Mouse (Mus musculus) layer of hippocampus, adult 2 months (tissue): ENCODE results near the gene Ankrd49. TPM values are rescaled to one million over a fixed set of nuclear protein-coding genes. Genes with fewer than 3 reads are reported as not detected.

Source experiments
- DNase-seq, 2 experiments: peaks; one replicate each; pipeline ENCODE4 v3.0.0; 2022; ENCODE audit warnings: low spot score in 2 of 2
- H3K27ac ChIP-seq: fragments of 200-600 bp; 2 replicates; pipeline ENCODE4 v1.8.1; 2022
- H3K4me3 ChIP-seq: fragments of 200-600 bp; 2 replicates; pipeline ENCODE4 v1.8.1; 2022; ENCODE audit warnings: mild to moderate bottlenecking
- CTCF ChIP-seq: fragments of 200-600 bp; conservative IDR thresholded peaks from 2 replicates; pipeline ENCODE4 v1.8.1; 2022; ENCODE audit warnings: antibody characterized with exemption, mild to moderate bottlenecking, moderate library complexity
- long read RNA-seq, 2 experiments: library from polyadenylated mRNA; stranded (forward); transcript quantifications; one replicate each; pipeline ENCODE4 v2.0.0; 2021; ENCODE audit warnings: borderline mapping rate in 2 of 2
- total RNA-seq, 2 experiments: library from RNA; stranded (reverse); gene quantifications; 2 replicates each; pipeline ENCODE4 v1.2.3; 2021

Gene Ankrd49
- total RNA-seq, result 10 to 100 TPM; 13.6 to 17.0 TPM
- long read RNA-seq, experiment 1, partial matches to known transcripts, result 0 of 7 reads
- long read RNA-seq, experiment 1, other reads (novel, unspliced or antisense), result 2 of 7 reads
- long read RNA-seq, experiment 2, partial matches to known transcripts, result 0 of 7 reads
- long read RNA-seq, experiment 2, other reads (novel, unspliced or antisense), result 1 of 7 reads

DNA sequence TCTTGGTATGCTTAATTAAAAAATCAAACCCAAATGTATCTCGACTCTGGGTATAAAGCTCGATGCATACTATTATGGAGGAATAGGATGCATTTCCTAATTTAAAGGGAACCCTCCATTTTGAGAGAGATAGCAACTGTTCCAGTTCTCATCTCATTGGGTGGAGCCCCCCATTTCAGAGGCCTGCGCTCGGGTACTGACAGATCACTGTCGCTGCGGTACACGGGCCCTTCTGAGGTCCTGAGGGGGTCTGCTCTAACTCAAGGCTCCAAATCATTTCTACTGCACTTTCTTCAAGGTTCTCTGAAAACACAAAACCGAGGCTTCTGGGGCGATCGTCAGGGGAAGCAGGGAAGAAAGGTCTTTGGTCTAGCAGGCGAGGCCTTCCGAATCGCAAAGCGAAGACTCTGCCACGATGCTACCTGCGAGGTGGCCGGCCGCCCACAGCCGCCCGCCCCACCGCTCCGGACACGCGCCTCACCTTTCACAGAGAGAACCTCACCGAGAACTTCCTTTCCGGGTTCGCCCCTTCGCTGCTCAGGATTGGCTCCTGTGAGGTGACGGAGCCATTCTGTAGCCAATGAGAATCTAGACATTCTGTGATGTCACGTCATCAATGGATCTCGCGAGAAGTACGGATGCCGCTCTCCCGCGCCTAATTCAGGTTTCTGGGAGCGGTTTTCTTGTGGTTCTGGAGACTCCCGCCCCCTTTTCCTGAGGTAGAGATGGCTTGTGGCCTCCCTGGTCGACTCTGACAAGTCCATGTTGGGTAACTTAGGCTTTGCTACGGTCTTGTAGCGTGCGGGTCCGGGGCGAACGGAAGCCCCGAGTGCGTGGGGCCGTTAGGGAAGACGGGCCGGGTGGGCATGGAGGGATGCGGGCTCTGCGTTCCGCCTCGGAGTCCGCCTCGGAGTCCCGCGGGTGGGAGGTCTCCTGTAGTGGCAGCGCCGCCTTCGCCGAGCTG is at the start of gene Ankrd49, which contains the start of gene Mre11a:
Ankrd49 (minus strand) TSS at position 818 of the 964 bp plus-strand sequence.
Mre11a (plus strand) TSS at position 616 of the 964 bp plus-strand sequence.
- DNase-seq, result peak; percentile 90 to 94
- peak within 1 kb of the TSS; percentile 97 for H3K27ac ChIP-seq

DNA sequence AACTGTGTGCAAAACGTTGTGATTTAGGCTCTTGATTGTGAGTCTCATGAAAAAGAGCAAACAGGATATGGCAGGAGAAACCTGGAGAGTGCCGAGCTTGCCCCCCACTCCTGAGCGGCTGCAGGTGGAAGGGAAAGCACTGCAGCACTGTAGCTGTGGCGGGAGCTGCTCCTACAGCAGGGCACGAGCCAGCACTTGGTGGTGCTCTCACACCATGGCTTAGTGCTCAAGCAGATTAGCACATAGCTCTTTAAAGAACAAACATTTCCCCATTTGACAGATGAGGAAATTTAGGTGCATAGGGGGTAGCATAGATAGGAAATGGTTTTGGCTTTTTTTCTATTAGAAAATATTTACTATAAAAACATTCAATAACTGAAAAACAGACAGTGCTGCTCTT is 47.4 kb upstream of the Ankrd49 start:
- peak; percentile 40 for TF ChIP-seq CTCF
- H3K4me3 ChIP-seq, result no peak overlapping the region
- DNase-seq, result no peak
- no peak overlapping the region for H3K27ac ChIP-seq

More for the DNA sequence above, at the start of gene Ankrd49, which contains the start of gene Mre11a:
- H3K4me3 ChIP-seq, result peak within 1 kb of the TSS; percentile 77
- 0 out of 2 replicates have a peak, but pooled peaks have one; percentile 15 for TF ChIP-seq CTCF

DNA sequence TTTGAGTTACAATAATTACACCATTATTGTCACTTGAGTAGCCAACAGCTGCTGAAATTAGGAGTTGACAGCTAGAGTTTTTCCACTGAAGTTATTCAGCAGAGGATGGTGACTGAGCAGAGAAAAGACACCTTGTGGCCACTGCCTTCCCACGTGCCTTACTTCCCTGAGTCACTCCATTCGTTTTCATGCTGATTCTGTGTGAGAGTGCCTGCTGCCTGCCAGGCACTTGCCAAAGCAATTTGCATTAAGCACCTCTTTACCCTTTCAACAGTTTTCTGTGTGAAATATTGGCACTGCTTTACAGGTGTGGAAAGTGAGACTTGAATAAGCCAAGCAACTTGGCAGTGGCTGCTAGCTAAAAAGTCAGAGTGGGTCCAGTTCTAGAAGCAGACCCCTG is 43.2 kb upstream of the Ankrd49 start:
- H3K4me3 ChIP-seq, result no peak overlapping the region
- no peak overlapping the region for H3K27ac ChIP-seq
- no peak for TF ChIP-seq CTCF
- no peak for DNase-seq

DNA sequence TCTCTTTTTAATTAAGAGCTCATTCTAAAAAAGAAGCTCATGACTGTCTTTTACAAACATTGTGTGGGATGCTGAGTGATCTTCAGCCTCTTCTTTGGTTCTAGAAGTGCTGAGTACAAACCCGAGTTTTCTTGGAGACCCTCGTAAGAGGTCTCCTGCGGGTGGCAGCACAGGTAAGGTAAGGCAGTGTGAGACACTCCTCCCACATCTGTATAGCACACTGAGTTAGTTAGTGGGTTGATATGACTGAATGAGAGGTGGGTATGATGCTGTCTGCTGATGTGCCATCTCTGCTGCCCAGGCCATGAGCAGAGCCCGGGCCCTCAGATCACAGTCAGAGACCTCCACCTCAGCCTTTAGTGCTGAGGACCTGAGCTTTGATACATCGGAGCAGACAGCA is 40.2 kb upstream of the Ankrd49 start:
- DNase-seq, result no peak
- Histone ChIP-seq H3K27ac (no peak overlapping the region), H3K4me3 (no peak overlapping the region)
- TF ChIP-seq CTCF, result no peak; the same call in 1 of the 2 replicates

DNA sequence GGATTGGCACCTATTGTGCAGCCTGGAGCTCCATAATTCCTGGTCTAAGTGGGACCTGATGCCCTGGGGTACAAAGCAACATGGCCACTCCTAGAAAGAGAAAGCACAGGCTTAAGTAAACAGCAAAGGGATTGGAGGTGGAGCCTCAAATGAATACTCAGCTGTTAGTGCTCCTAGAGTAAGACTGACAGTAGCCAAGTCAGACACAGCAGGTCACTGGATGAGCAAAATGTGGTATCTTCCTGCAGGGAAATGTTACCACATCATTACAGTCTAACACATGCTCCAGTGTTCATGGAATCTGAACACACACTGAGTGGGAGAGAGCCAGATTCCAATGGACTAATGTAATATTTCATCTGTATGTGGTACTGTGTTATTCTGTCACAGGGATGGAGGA is 36.7 kb upstream of the Ankrd49 start:
- no peak overlapping the region for H3K4me3 ChIP-seq
- no peak for TF ChIP-seq CTCF
- no peak for DNase-seq
- H3K27ac ChIP-seq, result no peak overlapping the region

DNA sequence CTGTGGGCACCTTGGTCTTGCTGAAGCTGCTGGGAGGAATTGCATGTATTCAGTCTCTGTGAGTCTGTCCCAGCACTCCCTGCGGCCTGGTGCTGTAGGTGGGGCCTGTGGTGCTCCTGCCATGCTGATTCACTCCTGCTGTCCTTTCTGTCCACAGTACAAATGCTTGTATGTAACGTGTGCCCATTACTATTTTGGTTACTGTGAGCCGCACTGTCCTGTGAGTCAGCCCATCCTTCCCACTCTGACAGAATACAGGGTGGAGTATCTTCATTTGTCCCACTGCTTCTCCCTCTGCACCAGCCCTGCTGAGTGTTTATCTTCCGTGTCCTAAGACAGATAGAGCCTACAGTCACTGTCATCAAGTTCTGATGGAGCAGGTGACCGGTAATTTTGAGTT is 25.5 kb upstream of the Ankrd49 start:
- no peak overlapping the region for H3K27ac ChIP-seq
- TF ChIP-seq CTCF, result no peak
- DNase-seq, result peak in 1 of 2 experiments; percentile 19

DNA sequence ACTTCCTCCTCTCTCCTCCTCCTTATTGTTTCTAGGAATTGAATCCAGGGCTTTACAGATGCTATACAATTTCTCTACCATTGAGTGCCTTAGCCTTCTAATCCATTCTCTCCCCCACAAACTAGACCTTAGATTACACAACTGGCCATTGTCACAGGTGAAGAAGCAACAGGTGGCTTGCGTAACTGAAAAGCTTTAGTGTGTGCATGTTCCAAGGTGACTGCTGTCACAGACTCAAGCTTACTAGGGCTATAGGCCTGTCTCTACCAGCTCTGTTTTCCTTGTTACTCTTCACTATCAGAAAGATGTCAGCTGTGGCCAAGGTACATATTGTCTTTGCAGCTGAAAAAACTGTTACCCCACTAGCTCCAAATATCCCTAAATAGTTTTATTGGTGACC is 22.1 kb upstream of the Ankrd49 start:
- TF ChIP-seq CTCF, result no peak
- no peak for DNase-seq
- Histone ChIP-seq H3K4me3 (no peak overlapping the region), H3K27ac (no peak overlapping the region)

More for the DNA sequence above, 25.5 kb upstream of the Ankrd49 start:
- no peak overlapping the region for H3K4me3 ChIP-seq

DNA sequence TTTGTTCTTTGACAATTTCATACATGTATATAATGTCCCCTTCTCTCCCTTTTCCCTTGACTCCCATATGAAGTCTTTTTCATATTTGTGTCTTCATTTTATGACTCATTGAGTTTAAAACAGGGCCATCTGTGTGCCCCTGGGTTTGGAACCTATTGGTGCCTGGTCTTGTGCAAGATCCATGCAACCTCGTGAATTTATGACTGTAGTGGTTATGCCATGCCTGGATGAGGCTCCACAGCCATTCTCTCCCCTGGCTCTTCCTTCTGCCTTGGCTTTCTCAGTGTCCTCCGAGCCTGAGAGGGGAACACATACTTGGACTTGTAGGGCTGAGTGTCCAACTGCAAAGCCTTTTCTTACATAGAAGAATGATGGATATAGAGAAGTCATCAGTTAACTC is 21.1 kb upstream of the Ankrd49 start:
- no peak for TF ChIP-seq CTCF
- no peak for DNase-seq
- no peak overlapping the region for H3K27ac ChIP-seq

DNA sequence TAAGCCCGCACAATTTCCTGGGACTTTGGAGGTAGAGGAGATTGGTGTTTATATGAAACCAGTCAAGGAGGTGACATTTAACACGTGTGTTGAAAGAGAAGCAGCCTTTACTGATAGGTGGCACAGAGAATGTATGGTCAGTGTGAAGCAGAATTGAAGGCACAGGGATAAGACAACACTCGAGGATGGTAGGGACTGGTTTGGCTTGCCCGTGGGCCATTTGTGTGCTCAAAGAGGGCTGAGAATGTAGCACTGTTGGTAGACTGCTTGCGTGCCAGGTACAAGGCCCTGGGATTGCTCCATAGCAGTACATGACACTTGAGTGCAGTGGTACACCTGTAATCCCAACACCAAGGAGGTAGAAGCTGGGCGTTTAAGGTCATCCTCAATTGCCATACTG is 2.7 kb upstream of the Ankrd49 start:
- no peak for DNase-seq
- TF ChIP-seq CTCF, result no peak
- Histone ChIP-seq H3K27ac (no peak overlapping the region), H3K4me3 (no peak overlapping the region)

More for the DNA sequence above, 21.1 kb upstream of the Ankrd49 start:
- H3K4me3 ChIP-seq, result no peak overlapping the region

DNA sequence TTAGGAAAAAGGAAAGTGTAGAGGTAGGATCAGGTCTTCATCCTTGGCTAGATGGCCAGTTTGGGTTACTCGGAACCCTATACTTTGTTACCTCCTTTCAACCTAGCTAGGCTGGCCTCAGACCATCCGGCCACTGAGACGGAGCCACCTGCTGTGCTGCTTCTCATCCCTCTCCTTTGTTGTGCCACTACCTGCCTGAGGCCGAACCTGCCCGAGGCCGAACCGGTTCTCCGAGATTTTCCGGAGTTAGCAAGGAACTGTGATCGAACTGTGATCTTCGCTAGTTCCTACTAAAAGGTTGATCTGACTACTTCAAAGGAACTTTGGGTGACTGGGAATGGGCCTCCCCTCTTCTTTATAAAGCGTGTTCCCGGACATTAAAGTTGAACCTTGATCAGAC is 6.3 kb downstream of the Ankrd49 start:
- DNase-seq, result no peak
- Histone ChIP-seq H3K27ac (no peak overlapping the region), H3K4me3 (no peak overlapping the region)
- no peak for TF ChIP-seq CTCF

DNA sequence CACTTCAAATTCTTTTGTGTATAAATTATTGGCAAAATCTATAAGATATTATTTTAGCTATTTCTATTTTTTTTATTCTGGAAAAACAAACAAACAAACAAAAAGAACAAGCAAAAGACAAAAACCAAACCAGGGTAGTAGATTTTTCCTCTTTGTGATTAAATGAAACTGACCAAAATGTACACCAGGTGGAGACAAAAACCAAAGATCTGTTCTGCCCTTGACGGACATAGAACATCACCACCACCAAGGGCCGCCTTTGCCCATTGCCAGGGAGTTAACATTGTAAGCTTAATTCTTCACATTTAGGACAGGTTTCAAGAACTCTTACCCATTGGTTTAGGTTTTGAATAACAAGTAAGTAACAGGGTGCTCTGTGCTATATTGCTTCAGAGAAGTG is 10.8 kb downstream of the Ankrd49 start:
- TF ChIP-seq CTCF, result peak; percentile 68
- H3K4me3 ChIP-seq, result no peak overlapping the region
- no peak overlapping the region for H3K27ac ChIP-seq
- DNase-seq, result peak in 1 of 2 experiments; percentile 23

DNA sequence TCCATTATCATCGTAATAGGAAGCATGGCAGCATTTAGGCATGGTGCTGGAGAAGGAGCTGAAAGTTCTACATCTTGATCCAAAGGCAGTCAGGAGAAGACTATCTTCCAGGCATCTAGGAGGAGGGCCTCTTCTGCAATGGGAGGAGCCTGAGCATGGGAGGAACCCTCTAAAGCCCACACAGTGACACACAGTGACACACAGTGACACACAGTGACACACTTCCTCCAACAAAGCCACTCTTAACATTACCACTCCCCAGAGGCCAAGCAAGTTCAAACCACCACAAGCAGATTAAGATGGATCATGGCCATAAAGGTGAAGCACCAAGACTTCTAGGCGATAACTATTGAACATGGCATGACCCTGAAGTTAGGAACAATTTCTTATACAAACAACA is 12.6 kb downstream of the Ankrd49 start:
- Histone ChIP-seq H3K27ac (no peak overlapping the region), H3K4me3 (no peak overlapping the region)
- TF ChIP-seq CTCF, result no peak
- DNase-seq, result no peak

DNA sequence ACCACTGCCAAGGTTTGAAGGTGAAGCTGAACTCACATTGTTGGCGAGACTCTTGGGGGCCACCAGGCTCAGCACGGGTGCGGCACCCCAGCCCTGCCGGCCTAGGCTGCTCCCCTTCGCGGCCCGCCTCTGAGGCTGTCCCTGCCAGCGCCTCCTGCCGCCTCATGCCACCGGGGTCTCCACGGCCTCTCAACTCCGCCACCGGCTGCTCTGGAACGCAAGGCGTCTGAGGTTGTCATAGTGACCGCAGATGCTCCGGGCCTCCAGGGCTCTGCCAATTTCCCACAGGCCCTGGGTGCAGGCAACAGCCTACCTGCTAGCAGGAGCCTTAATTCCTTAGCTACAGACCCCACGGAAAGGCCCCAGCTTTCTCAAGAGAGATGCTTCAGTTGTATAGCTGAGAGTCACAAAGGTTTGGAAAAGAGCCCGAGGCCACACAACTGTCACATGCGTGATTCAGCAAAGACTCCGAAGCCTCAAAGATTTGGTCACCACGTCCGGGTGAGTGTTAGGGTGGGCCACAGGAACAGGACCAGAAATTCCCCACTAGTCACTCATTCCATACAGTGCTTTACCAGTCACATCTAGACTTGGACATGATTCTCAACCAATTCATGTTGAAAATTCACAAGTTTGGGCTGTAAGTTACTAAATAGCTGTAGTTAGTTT is 13.7 kb downstream of the Ankrd49 start, which contains the start of gene 1700012B09Rik:
1700012B09Rik (minus strand) TSS at position 228 of the 669 bp plus-strand sequence.
- no peak for DNase-seq
- no peak within 1 kb of the TSS for H3K27ac ChIP-seq
- TF ChIP-seq CTCF, result no peak
- no peak within 1 kb of the TSS for H3K4me3 ChIP-seq
